Mouse (Mus musculus) ES-Bruce4 (cell line): ENCODE data around the gene Ang.

ENCODE experiments used
- CTCF ChIP-seq: IDR thresholded peaks from one replicate; pipeline ENCODE4 v1.8.1; 2011; ENCODE audit warnings: low read depth, low read length
- EP300 ChIP-seq: IDR thresholded peaks from 2 replicates; pipeline ENCODE4 v1.6.1; 2011; ENCODE audit warnings: low read depth, low read length; ENCODE audit not compliant: insufficient read depth
- POLR2A ChIP-seq: IDR thresholded peaks from one replicate; pipeline ENCODE4 v1.8.1; 2011; ENCODE audit warnings: low read length; ENCODE audit not compliant: insufficient read depth

- TF ChIP-seq CTCF (no peak), POLR2A (no peak), EP300 (no peak)
These were observed 49.4 kb downstream of the Ang start for GRCm38 (mm10) chr14:51140342-51140741.
